Mouse (Mus musculus): ENCODE data around the gene 4930556J24Rik.

4930556J24Rik gene

DNA sequence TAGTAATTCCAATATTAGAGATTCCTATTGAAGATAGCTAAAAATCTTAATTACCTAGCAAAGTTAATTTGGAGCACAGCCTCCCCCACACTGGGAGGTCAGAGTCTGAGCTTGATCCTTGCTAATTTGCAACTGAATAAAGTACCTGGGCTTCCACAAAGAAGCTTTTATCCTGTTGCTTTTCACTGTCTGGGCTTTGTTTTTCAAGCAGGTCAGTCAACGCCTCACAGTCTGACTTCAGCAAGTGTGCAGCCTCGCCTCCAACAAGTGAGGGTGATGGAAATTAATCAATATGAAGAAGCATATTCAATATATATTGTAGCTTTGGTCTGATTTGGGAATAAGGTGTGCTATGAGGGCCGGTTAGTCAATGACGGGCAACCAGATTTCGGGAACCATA is 21.7 kb downstream of the 4930556J24Rik start:
- CTCF ChIA-PET: interaction anchor here in 3 of 4 experiments (0.6 to 1.6 kb wide), 3 partner anchors 8 to 422 kb away, joined by 4 to 6 read pairs (median 4); partner anchors contain the start of gene Pes1 (in 1 of the 3)
- POLR2A ChIA-PET: interaction anchor here (0.6 to 3.7 kb wide), 18 partner anchors 9 to 458 kb away, joined by 3 to 26 read pairs (median 4); partner anchors contain the start of genes Pes1 (in 4 of the 4), Tcn2 (in 3 of the 4), Morc2a (in 2 of the 4) and Gal3st1 (in 1 of the 4)

- ChIA-PET POLR2A (interaction anchor here in 3 of 4 experiments (0.6 to 2.5 kb wide), 11 partner anchors 9 to 657 kb away, joined by 3 to 14 read pairs (median 4); partner anchors contain the start of gene Pes1 (in 3 of the 3)), CTCF (interaction anchor here in 1 of 4 experiments (2.3 kb wide), 1 partner anchor 26 kb away, joined by 7 read pairs; no protein-coding TSS in a partner anchor)
These were observed 30.2 kb downstream of the 4930556J24Rik start for GRCm38 (mm10) chr11:3946386-3946785.

GRCm38 (mm10) chr11:3941371-3941770 is 35.2 kb downstream of the 4930556J24Rik start:
- CTCF ChIA-PET: interaction anchor here in 2 of 4 experiments (0.7 to 1.2 kb wide), 2 partner anchors 51 to 153 kb away, joined by 4 to 5 read pairs; no protein-coding TSS in a partner anchor

DNA sequence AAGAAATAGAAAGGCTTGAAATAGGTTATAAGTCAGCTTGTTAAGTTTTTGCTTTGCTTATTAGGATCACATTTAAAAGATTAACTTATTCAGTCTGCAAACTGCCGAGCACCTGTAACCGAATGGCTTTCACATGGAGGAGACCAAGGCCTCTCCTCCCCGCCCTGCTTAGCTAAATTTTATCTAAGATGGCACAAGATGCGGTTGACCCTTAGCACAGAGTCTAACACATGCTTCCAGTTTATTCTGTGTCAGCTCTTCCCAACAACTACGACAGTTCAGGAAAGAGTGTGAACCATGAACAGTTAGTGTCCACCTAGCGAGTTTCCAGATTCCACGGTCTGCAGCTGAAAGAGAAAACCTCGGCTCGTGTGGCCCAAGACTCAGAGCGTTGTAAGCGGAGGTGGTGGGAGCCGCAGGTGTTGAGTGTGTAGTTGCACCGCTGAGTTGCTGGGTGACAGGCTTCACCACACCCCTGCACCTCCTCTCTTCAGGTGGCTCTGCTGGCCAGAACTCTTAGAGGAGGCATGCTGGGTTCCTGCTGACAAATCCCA is 39.2 kb downstream of the 4930556J24Rik start:
- POLR2A ChIA-PET: interaction anchor here in 2 of 4 experiments (0.8 to 2.1 kb wide), 8 partner anchors 9 to 33 kb away, joined by 3 to 8 read pairs (median 5); partner anchors contain the start of genes Pes1 (in 2 of the 2) and Slc35e4 (in 2 of the 2)
- CTCF ChIA-PET: interaction anchor here in 2 of 4 experiments (0.8 to 1.3 kb wide), 4 partner anchors 16 to 102 kb away, joined by 3 to 4 read pairs (median 4); no protein-coding TSS in a partner anchor

More at GRCm38 (mm10) chr11:3941371-3941770, 35.2 kb downstream of the 4930556J24Rik start:
- POLR2A ChIA-PET: interaction anchor here (0.6 to 2.3 kb wide), 7 partner anchors 10 to 177 kb away, joined by 3 to 9 read pairs (median 4); partner anchors contain the start of genes Pes1 (in 2 of the 4), Gal3st1 (in 1 of the 4) and Tcn2 (in 1 of the 4)

DNA sequence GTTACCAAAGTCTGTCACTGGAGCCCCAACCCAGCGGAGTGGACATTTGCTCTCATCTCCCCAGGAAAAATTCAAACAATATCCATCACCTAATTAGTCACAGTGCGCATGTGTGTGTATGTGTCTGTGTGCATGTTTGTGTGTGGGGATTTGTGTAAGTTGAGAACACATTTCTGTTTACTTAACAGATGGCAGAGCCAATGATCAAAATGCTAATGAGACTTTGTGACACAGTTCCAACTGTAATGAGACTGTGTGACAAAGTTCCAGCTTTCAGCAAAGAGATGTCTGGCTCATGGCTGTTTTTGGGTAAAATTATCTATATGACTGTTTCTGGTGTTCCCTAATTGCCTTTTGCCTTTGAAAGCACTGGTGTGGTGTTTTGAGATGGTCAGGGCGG is 40.3 kb downstream of the 4930556J24Rik start:
- ChIA-PET CTCF (interaction anchor here in 1 of 4 experiments (1.2 kb wide), 1 partner anchor 15 kb away, joined by 4 read pairs; no protein-coding TSS in a partner anchor), POLR2A (interaction anchor here in 2 of 4 experiments (0.7 to 1.8 kb wide), 6 partner anchors 9 to 287 kb away, joined by 3 to 7 read pairs (median 3); partner anchors contain the start of genes Morc2a (in 1 of the 2) and Pes1 (in 1 of the 2))

GRCm38 (mm10) chr11:3935135-3935534 is 41.4 kb downstream of the 4930556J24Rik start:
- CTCF ChIA-PET: interaction anchor here in 1 of 4 experiments (1.0 to 1.2 kb wide), 2 partner anchors 13 to 65 kb away, joined by 3 to 4 read pairs; no protein-coding TSS in a partner anchor
- POLR2A ChIA-PET: interaction anchor here in 2 of 4 experiments (0.9 to 1.8 kb wide), 6 partner anchors 10 to 29 kb away, joined by 3 to 7 read pairs (median 4); partner anchors contain the start of gene Pes1 (in 2 of the 2)

- CTCF ChIA-PET: no interaction called here
- POLR2A ChIA-PET: interaction anchor here in 2 of 4 experiments (1.0 to 3.2 kb wide), 2 partner anchors 30 to 65 kb away, joined by 3 to 30 read pairs; partner anchors contain the start of gene Pes1 (in 1 of the 2)
These were observed 42.8 kb downstream of the 4930556J24Rik start for GRCm38 (mm10) chr11:3933756-3934285.

GRCm38 (mm10) chr11:3931511-3932211 is 44.9 kb downstream of the 4930556J24Rik start, which contains the start of gene Tcn2:
Gene Tcn2, minus strand, starts transcription at chr11:3932159.
- CTCF ChIA-PET: interaction anchor here (0.6 to 2.7 kb wide), 15 partner anchors 10 to 349 kb away, joined by 3 to 25 read pairs (median 4); partner anchors contain the start of genes Slc35e4 (in 3 of the 4) and Gal3st1 (in 1 of the 4)
- POLR2A ChIA-PET: interaction anchor here in 3 of 4 experiments (0.5 to 3.2 kb wide), 41 partner anchors 9 to 1126 kb away, joined by 3 to 30 read pairs (median 4); partner anchors contain the start of genes Pes1 (in 3 of the 3), Slc35e4 (in 2 of the 3), 4921536K21Rik (in 1 of the 3) and Gal3st1 (in 1 of the 3)

- CTCF ChIA-PET: interaction anchor here (0.6 to 2.7 kb wide), 12 partner anchors 9 to 584 kb away, joined by 3 to 25 read pairs (median 4); partner anchors contain the start of genes Slc35e4 (in 2 of the 4) and Gal3st1 (in 1 of the 4)
These were observed 45.6 kb downstream of the 4930556J24Rik start for GRCm38 (mm10) chr11:3930931-3931330.

DNA sequence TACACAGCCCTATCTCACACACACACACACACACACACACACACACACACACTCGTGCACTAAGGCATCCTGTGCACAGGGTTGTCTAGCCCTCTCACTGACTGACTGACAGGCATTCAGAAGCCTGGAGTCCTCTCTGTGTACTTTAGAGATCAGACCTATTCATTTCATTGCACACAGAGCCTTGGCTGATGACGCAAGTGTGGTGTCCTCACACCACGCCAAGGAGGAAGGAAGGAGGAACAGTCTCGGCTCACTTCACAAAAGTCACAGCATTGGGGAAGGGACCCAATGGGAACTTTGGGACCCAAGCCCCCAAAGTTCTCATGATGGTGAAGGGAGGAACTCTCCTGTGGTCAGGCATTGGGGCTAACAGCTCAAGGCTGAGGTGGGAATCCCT is 46.6 kb downstream of the 4930556J24Rik start:
- CTCF ChIA-PET: interaction anchor here in 2 of 4 experiments (2.1 to 2.7 kb wide), 2 partner anchors 9 kb away, joined by 14 to 25 read pairs; no protein-coding TSS in a partner anchor
- POLR2A ChIA-PET: no interaction called here

More at GRCm38 (mm10) chr11:3930931-3931330, 45.6 kb downstream of the 4930556J24Rik start:
- POLR2A ChIA-PET: interaction anchor here in 3 of 4 experiments (0.6 to 3.2 kb wide), 23 partner anchors 9 to 1127 kb away, joined by 3 to 30 read pairs (median 5); partner anchors contain the start of genes Pes1 (in 3 of the 3), Slc35e4 (in 2 of the 3), 4921536K21Rik (in 1 of the 3) and Gal3st1 (in 1 of the 3)

DNA sequence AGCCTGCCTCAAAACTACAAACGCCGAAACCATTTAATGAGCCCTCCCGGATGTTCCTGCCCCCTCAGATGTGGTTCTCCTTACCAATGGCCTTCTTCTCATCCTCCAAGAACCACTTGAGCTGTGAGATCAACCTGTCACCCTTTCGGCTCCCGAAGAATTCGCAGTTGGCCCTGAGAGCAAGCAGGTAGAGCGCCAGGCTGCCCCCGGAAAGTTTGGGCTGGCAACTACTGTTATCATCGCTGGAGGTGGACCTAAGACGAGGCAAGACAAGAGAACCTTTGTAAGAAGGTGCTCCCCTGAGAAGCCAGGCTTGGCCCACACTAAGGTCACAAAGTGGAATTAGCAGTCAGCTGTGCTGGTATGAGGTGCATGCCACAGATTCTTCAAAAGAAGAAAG is 50.7 kb downstream of the 4930556J24Rik start:
- ChIA-PET POLR2A (interaction anchor here in 2 of 4 experiments (0.6 to 1.9 kb wide), 3 partner anchors 21 to 68 kb away, joined by 3 to 6 read pairs (median 5); partner anchors contain the start of gene Pes1 (in 1 of the 2)), CTCF (no interaction called here)

GRCm38 (mm10) chr11:3922731-3923130 is 53.8 kb downstream of the 4930556J24Rik start:
- ChIA-PET CTCF (interaction anchor here in 3 of 4 experiments (0.8 to 2.6 kb wide), 5 partner anchors 9 to 89 kb away, joined by 3 to 10 read pairs (median 7); partner anchors contain the start of genes Osbp2 (in 1 of the 3) and Tcn2 (in 1 of the 3)), POLR2A (interaction anchor here in 3 of 4 experiments (1.1 to 3.3 kb wide), 5 partner anchors 9 to 41 kb away, joined by 3 to 19 read pairs (median 5); partner anchors contain the start of genes Pes1 (in 2 of the 3) and Tcn2 (in 1 of the 3))

DNA sequence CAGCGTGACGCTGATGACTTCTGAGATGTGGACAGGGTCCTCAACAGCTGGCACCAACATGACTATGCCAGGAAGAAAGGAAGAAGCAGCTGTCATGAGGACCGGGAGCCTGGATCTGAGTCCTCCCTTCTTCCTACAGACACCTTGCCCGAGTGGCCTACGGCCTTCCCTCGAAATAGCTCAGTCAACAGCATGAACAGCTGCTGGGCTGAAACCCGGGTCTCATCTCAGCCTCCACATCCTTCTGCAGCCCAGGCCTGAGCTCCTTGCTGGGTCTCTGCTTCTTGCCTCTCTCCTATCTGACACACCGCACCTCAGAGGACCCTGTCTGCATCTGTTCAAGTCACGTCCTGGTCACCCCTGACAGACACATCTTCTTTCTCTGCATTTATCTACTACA is 54.5 kb downstream of the 4930556J24Rik start:
- ChIA-PET CTCF (interaction anchor here (0.5 to 2.6 kb wide), 56 partner anchors 9 to 1200 kb away, joined by 3 to 25 read pairs (median 4); partner anchors contain the start of genes Tcn2 (in 4 of the 4), Pes1 (in 2 of the 4), Dusp18 (in 1 of the 4) and Osbp2 (in 1 of the 4)), POLR2A (interaction anchor here in 3 of 4 experiments (0.6 to 3.3 kb wide), 18 partner anchors 9 to 104 kb away, joined by 3 to 19 read pairs (median 4); partner anchors contain the start of genes Tcn2 (in 3 of the 3), Pes1 (in 2 of the 3), 4921536K21Rik (in 1 of the 3) and Dusp18 (in 1 of the 3))

GRCm38 (mm10) chr11:3921281-3921850 is 55.2 kb downstream of the 4930556J24Rik start:
- POLR2A ChIA-PET: interaction anchor here in 3 of 4 experiments (0.5 to 3.3 kb wide), 25 partner anchors 8 to 273 kb away, joined by 3 to 19 read pairs (median 3); partner anchors contain the start of genes Pes1 (in 3 of the 3), Tcn2 (in 3 of the 3), 4921536K21Rik (in 1 of the 3) and Dusp18 (in 1 of the 3)

DNA sequence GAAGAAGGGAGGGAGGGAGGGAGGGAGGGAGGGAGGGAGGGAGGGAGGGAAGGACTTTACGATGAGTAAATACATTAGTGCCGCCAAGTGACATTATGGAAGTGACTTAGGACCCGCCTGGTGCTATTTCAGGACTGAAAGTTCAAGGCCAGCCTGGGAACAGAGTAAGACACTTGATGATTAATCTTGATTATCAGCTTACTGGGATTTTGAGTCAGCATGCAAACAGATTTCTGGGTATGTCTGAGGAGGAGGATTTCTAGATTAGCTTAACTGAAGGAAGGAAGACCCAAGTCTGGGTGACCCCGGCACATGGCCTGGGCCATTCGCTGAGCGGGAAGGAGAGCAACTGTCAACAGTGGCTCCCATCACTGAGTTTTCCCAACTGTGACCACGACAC is 56.1 kb downstream of the 4930556J24Rik start:
- CTCF ChIA-PET: interaction anchor here (0.6 to 2.6 kb wide), 37 partner anchors 9 to 544 kb away, joined by 3 to 25 read pairs (median 4); partner anchors contain the start of genes Tcn2 (in 3 of the 4), Pes1 (in 2 of the 4) and Osbp2 (in 1 of the 4)

More at GRCm38 (mm10) chr11:3921281-3921850, 55.2 kb downstream of the 4930556J24Rik start:
- CTCF ChIA-PET: interaction anchor here (0.5 to 2.6 kb wide), 79 partner anchors 8 to 1201 kb away, joined by 3 to 25 read pairs (median 4); partner anchors contain the start of genes Tcn2 (in 4 of the 4), Dusp18 (in 2 of the 4), Pes1 (in 2 of the 4) and 4921536K21Rik (in 1 of the 4)

More for the DNA sequence above, 56.1 kb downstream of the 4930556J24Rik start:
- POLR2A ChIA-PET: interaction anchor here (0.6 to 3.3 kb wide), 13 partner anchors 11 to 272 kb away, joined by 3 to 19 read pairs (median 4); partner anchors contain the start of genes Tcn2 (in 3 of the 4), Pes1 (in 2 of the 4), 4921536K21Rik (in 1 of the 4) and Dusp18 (in 1 of the 4)

Data from embryonic stem cell, embryonic (primary cell).